Mouse (Mus musculus) megakaryocyte, embryonic 14.5 days (primary cell): ENCODE results near the gene Nf1.

ENCODE experiments used
- FLI1 ChIP-seq: IDR thresholded peaks from 2 replicates; pipeline ENCODE4 v1.6.1; 2012; ENCODE audit warnings: low read length, inconsistent platforms, mixed read lengths
- GATA1 ChIP-seq: IDR thresholded peaks from 3 replicates; pipeline ENCODE4 v1.6.1; 2012; ENCODE audit warnings: mixed read lengths, low read length, inconsistent platforms, borderline replicate concordance

DNA sequence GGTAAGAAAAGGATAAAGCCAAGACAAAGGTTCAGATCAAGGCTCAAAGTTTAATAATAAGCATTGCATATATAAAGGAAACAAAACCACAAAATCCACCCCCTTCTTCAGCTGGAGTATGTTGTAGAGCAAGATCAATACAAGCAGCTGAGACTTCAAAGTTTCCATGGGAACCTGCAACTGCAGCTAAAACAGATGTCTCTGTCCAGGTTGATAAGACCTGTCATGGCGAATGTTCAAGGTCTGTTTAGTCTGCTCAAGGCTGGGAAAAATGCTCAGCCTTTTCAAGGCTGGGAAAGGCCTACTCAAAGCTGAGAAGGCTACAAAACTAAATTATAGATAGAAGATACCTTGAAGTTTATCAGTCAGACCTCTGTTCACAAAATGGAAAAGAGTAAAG lies 213.1 kb downstream of the Nf1 start:
- TF ChIP-seq FLI1 (no peak), GATA1 (no peak)
